Mouse (Mus musculus) kidney, embryonic 16.5 days (tissue): ENCODE measurements at regions not wholly inside any gene's neighbourhood (a gene's known extent, or its start where the extent isn't known, plus 50 kb on each side); places are given as distances from the start of the nearest gene placed in this dataset.

Experiments used
- ATAC-seq: fragments of 200-750 bp; cut with Nextera tagmentation; 2 replicates; pipeline ENCODE4 v1.8.0; 2017; ENCODE audit warnings: moderate TSS enrichment; ENCODE audit not compliant: low FRiP score, low TSS enrichment
- H3K27ac ChIP-seq: fragments of 300-500 bp; sonication (generic); 2 replicates; pipeline ENCODE4 v1.5.1; 2014; ENCODE audit warnings: low read length
- H3K27me3 ChIP-seq: fragments of 300-500 bp; sonication (generic); 2 replicates; pipeline ENCODE4 v1.6.1; 2014; ENCODE audit warnings: low read length, control low read depth, mixed read lengths; ENCODE audit not compliant: insufficient read depth
- H3K36me3 ChIP-seq: fragments of 300-500 bp; sonication (generic); 2 replicates; pipeline ENCODE4 v1.6.1; 2014; ENCODE audit warnings: low read length, control low read depth, mixed read lengths; ENCODE audit not compliant: insufficient read depth
- H3K4me1 ChIP-seq: fragments of 300-500 bp; sonication (generic); 2 replicates; pipeline ENCODE4 v1.6.1; 2014; ENCODE audit warnings: low read length, control low read depth, mixed read lengths; ENCODE audit not compliant: insufficient read depth
- H3K4me2 ChIP-seq: fragments of 300-500 bp; sonication (generic); replicated peaks from 2 replicates; pipeline ENCODE4 v1.6.1; 2014; ENCODE audit warnings: low read depth, low read length
- H3K4me3 ChIP-seq: fragments of 300-500 bp; sonication (generic); 2 replicates; pipeline ENCODE4 v1.5.1; 2014; ENCODE audit warnings: mild to moderate bottlenecking, low read length
- H3K9ac ChIP-seq: fragments of 300-500 bp; sonication (generic); replicated peaks from 2 replicates; pipeline ENCODE4 v1.6.1; 2014; ENCODE audit warnings: low read length
- H3K9me3 ChIP-seq: fragments of 300-500 bp; sonication (generic); 2 replicates; pipeline ENCODE4 v1.6.1; 2016; ENCODE audit warnings: low read length, control low read depth
- WGBS: fragments of 180-500 bp; shearing (Covaris S2); extraction: QIAGEN DNeasy Blood & Tissue Kit; methylation state at CpG from one replicate; pipeline ENCODE4 v1.1.7; 2014; 5-methylcytosine and 5-hydroxymethylcytosine counted together

DNA sequence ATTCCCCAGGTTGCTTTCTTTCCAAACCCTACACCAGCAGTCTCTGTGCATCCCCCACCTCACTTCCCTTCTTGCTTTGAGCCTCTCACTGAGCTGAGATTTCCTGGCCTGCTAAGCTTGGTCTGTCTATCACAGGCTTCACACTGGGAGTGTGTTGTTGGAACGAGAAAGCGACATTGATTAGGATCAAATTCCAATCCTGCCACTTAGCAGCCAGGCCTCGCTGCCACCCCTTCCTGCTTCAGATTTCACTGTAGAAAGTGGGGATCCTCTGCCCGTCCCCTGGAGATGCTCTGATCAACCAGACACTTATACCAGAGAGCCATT, 123.8 kb upstream of the Id2 start:
- no peak for ATAC-seq
- Histone ChIP-seq H3K27me3 (no peaks in the 10 kb centered on the region), H3K9ac (peak overlapping the region; percentile 38; the same call in 1 of the 2 replicates), H3K9me3 (no peaks in the 10 kb centered on the region), H3K4me1 (peaks cover 55% of the 10 kb centered on the region), H3K36me3 (no peaks in the 10 kb centered on the region), H3K4me3 (no peak overlapping the region), H3K4me2 (no peak overlapping the region), H3K27ac (peak overlapping the region; percentile 74)
- 38% methylated on average over 4 of the region's 4 CpGs for WGBS

GRCm38 (mm10) chr12:25220096-25220779, 123.3 kb upstream of the Id2 start:
- peak; percentile 55; the same call in 1 of the 2 replicates for ATAC-seq
- Histone ChIP-seq H3K9me3 (no peaks in the 10 kb centered on the region), H3K9ac (peak overlapping the region; percentile 38; the same call in 1 of the 2 replicates), H3K4me2 (no peak overlapping the region), H3K27ac (peak overlapping the region; percentile 74), H3K36me3 (no peaks in the 10 kb centered on the region), H3K4me3 (no peak overlapping the region), H3K4me1 (peaks cover 60% of the 10 kb centered on the region), H3K27me3 (no peaks in the 10 kb centered on the region)
- 72% methylated on average over 9 of the region's 9 CpGs for WGBS

DNA sequence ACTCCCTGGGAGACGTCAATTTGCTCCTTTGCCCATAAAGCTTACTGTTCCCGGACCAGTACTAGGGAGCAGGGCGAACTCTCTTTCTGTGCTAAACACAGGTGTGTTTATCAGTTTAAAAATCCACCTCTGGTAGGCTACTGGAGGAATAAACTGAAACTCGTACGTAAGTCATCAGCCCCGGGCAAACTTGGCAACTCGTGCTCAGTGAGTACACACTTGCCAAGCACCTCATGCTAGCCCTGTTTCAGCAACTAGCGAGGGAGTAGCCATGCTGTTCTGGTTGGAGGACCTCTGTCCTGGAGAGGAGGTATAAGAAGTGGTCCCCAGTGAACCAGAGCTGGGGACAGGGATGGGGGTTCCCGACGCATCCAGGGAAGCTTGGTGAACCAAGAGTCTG, 122.6 kb upstream of the Id2 start:
- Histone ChIP-seq H3K27me3 (no peaks in the 10 kb centered on the region), H3K36me3 (no peaks in the 10 kb centered on the region), H3K9ac (no peak overlapping the region; the same call in 1 of the 2 replicates), H3K27ac (peak overlapping the region; percentile 29; the same call in 1 of the 2 replicates), H3K4me3 (no peak overlapping the region), H3K4me2 (no peak overlapping the region), H3K4me1 (peaks cover 60% of the 10 kb centered on the region), H3K9me3 (no peaks in the 10 kb centered on the region)
- WGBS, result 74% methylated on average over 10 of the region's 10 CpGs
- ATAC-seq, result no peak

DNA sequence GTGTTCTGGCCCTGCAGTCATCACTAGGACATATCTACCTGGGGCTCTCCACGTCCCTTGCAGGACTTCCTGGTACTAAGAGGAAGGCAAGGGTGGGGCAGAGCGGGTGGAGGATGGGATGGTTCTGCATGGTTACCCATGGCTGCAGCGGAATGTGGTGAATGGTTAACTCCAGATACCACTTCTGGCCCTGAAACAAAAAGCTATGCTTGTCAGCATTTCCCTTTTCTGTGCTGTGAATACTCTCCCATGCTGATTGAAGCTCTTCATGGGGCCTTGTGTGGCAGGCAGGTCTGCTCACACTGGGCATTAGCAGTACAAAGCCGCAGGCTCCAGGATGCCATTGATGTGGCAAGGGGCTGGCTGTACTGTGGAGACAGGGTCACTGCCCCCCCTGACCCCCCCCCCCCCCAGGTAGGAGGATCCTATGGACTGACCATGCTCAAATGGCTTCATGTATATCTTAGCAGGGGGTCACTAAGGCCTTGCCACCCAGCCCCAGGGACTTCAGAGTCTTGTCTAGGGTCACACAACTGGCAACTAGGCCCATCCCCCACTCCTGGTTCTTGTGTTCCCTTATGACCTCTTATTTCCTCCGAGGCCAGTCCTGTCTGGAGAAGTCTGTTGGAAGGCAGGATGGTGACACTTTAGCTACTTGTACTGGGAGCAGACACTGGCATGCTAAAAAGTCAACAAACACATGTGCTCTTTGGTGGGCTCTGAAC, 120.0 kb upstream of the Id2 start:
- H3K27me3 ChIP-seq, result no peaks in the 10 kb centered on the region
- H3K4me3 ChIP-seq, result no peak overlapping the region
- peak; percentile 93 for ATAC-seq
- 0 out of 2 replicates have a peak overlapping the region, but pooled peaks have one; percentile 9 for H3K9ac ChIP-seq
- peak overlapping the region; percentile 95 for H3K27ac ChIP-seq
- H3K4me2 ChIP-seq, result no peak overlapping the region
- H3K36me3 ChIP-seq, result no peaks in the 10 kb centered on the region
- H3K9me3 ChIP-seq, result peaks cover 3% of the 10 kb centered on the region
- WGBS, result 37% methylated on average over 5 of the region's 5 CpGs
- H3K4me1 ChIP-seq, result peaks cover 60% of the 10 kb centered on the region

GRCm38 (mm10) chr12:25215266-25215665, 118.3 kb upstream of the Id2 start:
- Histone ChIP-seq H3K4me3 (no peak overlapping the region), H3K9me3 (peaks cover 3% of the 10 kb centered on the region), H3K4me2 (no peak overlapping the region), H3K36me3 (no peaks in the 10 kb centered on the region), H3K9ac (no peak overlapping the region), H3K27ac (no peak overlapping the region), H3K4me1 (peaks cover 48% of the 10 kb centered on the region), H3K27me3 (no peaks in the 10 kb centered on the region)
- WGBS, result 50% methylated on average over 5 of the region's 5 CpGs
- no peak for ATAC-seq

DNA sequence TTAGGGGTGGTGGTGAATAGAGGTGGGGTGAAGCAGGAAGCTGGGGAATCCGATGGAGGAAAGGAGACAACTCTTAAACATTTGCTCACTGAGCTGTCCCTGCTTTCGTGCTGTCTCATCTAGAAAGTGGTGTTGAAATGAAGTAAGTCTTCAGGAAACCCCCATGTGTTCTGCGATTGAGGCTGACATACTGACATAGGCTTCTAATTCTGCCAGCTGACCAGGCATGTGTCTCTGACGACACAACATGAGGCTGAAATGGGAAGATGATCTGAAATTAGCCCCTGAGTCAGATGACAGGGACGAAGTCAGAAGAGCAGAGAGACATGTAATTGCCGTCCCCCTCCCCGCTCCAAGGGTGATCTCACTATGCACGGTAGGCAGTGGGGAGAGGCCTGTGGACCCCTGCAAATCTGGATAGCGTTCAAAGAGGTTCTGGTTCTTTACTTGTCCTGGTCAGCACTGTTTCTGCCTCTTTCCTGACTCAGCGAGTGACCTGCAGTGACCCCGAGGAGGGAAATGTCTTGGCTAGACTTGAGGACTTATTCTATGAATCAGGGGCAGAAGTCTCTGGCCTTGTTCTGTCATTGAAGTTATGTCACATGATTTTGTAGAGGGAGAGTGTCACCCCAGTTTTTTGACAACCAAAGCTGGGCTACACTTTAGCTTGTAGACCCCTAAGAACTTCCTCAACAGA, 117.0 kb upstream of the Id2 start:
- ATAC-seq, result no peak
- WGBS, result 85% methylated on average over 11 of the region's 11 CpGs
- Histone ChIP-seq H3K27me3 (no peaks in the 10 kb centered on the region), H3K4me3 (no peak overlapping the region), H3K36me3 (no peaks in the 10 kb centered on the region), H3K9me3 (peaks cover 3% of the 10 kb centered on the region), H3K4me2 (no peak overlapping the region), H3K4me1 (peaks cover 44% of the 10 kb centered on the region), H3K9ac (no peak overlapping the region), H3K27ac (no peak overlapping the region)

DNA sequence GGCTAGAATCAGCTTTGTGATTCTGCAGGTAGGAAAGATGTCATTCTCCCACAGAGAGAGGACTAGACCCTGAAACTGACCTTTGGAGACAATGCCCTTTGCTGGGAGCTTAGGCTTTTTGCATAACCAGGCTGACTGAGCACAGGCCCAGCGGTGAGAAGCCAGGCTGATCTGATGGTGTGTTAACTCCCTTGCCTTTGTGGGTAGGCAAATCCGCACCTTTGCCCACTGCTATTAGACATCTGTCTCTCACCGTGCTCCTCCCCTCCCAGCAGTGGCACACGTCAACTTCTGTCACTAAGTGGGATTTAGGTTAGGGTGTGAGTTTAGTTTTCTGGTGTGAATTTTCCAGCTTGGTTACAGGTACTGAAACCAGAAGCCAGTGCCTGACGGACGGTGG, 114.4 kb upstream of the Id2 start:
- WGBS, result 78% methylated on average over 6 of the region's 6 CpGs
- no peak overlapping the region for H3K4me3 ChIP-seq
- H3K36me3 ChIP-seq, result no peaks in the 10 kb centered on the region
- H3K4me1 ChIP-seq, result peaks cover 22% of the 10 kb centered on the region
- H3K9me3 ChIP-seq, result peaks cover 3% of the 10 kb centered on the region
- H3K27me3 ChIP-seq, result no peaks in the 10 kb centered on the region
- H3K27ac ChIP-seq, result no peak overlapping the region
- H3K4me2 ChIP-seq, result no peak overlapping the region
- H3K9ac ChIP-seq, result no peak overlapping the region
- ATAC-seq, result no peak

- no peak overlapping the region for H3K4me2 ChIP-seq
- peaks cover 16% of the 10 kb centered on the region for H3K4me1 ChIP-seq
- WGBS, result 91% methylated on average over 3 of the region's 3 CpGs
- H3K9ac ChIP-seq, result no peak overlapping the region
- H3K9me3 ChIP-seq, result peaks cover 3% of the 10 kb centered on the region
- H3K36me3 ChIP-seq, result no peaks in the 10 kb centered on the region
- no peak overlapping the region for H3K4me3 ChIP-seq
- H3K27me3 ChIP-seq, result no peaks in the 10 kb centered on the region
- H3K27ac ChIP-seq, result no peak overlapping the region
- ATAC-seq, result no peak
Measured at GRCm38 (mm10) chr12:25210597-25210996, 113.7 kb upstream of the Id2 start.

GRCm38 (mm10) chr12:25209333-25209728, 112.4 kb upstream of the Id2 start:
- peak overlapping the region; percentile 34 for H3K27ac ChIP-seq
- 45% methylated on average over 4 of the region's 4 CpGs for WGBS

More at GRCm38 (mm10) chr12:25209333-25209728, 112.4 kb upstream of the Id2 start:
- ATAC-seq, result 0 out of 2 replicates have a peak, but pooled peaks have one; percentile 58
- Histone ChIP-seq H3K9ac (no peak overlapping the region), H3K4me1 (peaks cover 12% of the 10 kb centered on the region), H3K4me2 (no peak overlapping the region), H3K9me3 (peaks cover 3% of the 10 kb centered on the region), H3K36me3 (no peaks in the 10 kb centered on the region), H3K27me3 (no peaks in the 10 kb centered on the region), H3K4me3 (no peak overlapping the region)
